Mouse (Mus musculus) neutrophil, adult 59 days (primary cell): ENCODE measurements around the gene Lbhd2. TPM values are rescaled to one million over a fixed set of nuclear protein-coding genes. Genes with fewer than 3 reads are reported as not detected.

Source experiments
- total RNA-seq, 2 experiments: library from RNA; stranded (reverse); gene quantifications; 1 replicate in 1 of 2; 2 replicates in 1 of 2; pipeline ENCODE4 v1.2.4; 2023

The Lbhd2 gene
- not detected for total RNA-seq

GRCm38 (mm10) chr12:111406622-111407021 lies at the start of gene Lbhd2:
TSS of gene Lbhd2 (plus strand) at chr12:111406809.

GRCm38 (mm10) chr12:111377376-111377973 lies 29.1 kb upstream of the Lbhd2 start, which contains the start of gene Cdc42bpb:
TSS of gene Cdc42bpb (minus strand) at chr12:111377718.

GRCm38 (mm10) chr12:111416921-111417779 lies 10.5 kb downstream of the Lbhd2 start, which contains the start of gene Exoc3l4:
TSS of gene Exoc3l4 (plus strand) at chr12:111417017.

GRCm38 (mm10) chr12:111442309-111443010 lies 35.9 kb downstream of the Lbhd2 start, which contains the start of gene Tnfaip2:
TSS of gene Tnfaip2 (plus strand) at chr12:111442469.

Other genes with a start within 250 kb of the Lbhd2 start
- 10 to 100 TPM; 40.8 to 45.8 TPM for gene Traf3, start 240.4 kb upstream of the Lbhd2 start, total RNA-seq
- not detected for gene 4930595D18Rik, start 222.3 kb upstream of the Lbhd2 start, total RNA-seq
- gene Amn, start 135.7 kb upstream of the Lbhd2 start, total RNA-seq: under 1 TPM; 0.27 to 0.66 TPM
- gene Cdc42bpb, start 29.1 kb upstream of the Lbhd2 start, total RNA-seq: 10 to 100 TPM; 11.5 to 18.4 TPM
- gene Exoc3l4, start 10.2 kb downstream of the Lbhd2 start, total RNA-seq: under 1 TPM; 0.38 to 0.77 TPM
- gene Tnfaip2, start 35.7 kb downstream of the Lbhd2 start, total RNA-seq: 100 to 1,000 TPM; 216 to 263 TPM
- under 1 TPM in 1 of 2 experiments, not detected in 1; 0.31 TPM for gene Gm266, start 79.0 kb downstream of the Lbhd2 start, total RNA-seq
- 100 to 1,000 TPM; 661 TPM for gene Eif5, start 131.2 kb downstream of the Lbhd2 start, total RNA-seq
- 10 to 100 TPM; 55.4 to 63.9 TPM for gene Mark3, start 167.7 kb downstream of the Lbhd2 start, total RNA-seq